Mouse (Mus musculus): ENCODE data around the gene Cd99l2. TPM values are rescaled to one million over a fixed set of nuclear protein-coding genes. Genes with fewer than 3 reads are reported as not detected.

Cd99l2 gene
- polyA plus RNA-seq, 1 experiment, result 56.6 TPM

DNA sequence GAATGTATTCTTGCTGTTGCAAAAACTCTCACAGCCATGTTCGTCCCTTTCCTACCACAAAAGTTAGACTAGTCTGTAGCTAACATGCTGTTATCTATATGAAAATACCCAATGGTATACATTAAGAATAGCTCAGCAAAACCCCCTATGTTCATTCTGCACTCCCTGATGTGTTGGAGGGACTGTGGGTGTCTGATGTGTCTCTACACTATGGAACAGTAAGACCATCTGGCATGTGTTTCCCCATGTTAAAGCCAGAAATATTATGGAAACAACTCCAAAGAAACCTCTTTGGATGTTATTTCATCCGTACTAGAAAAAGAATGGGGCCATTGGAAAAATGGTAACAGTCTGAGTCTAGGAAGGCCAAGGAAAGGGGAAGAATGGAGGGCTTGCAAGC is 57.1 kb downstream of the Cd99l2 start:
- no peak overlapping the region for H3K4me3 ChIP-seq (ENCODE audit: insufficient read depth, low read length)
- TF ChIP-seq CTCF (IDR thresholded peaks at IDR 0.05; ENCODE audit: extremely low read depth, insufficient read depth, low read length) (no peak), POLR2A (IDR thresholded peaks at IDR 0.05; ENCODE audit: extremely low read depth, insufficient read depth, low read length) (no peak)
- peaks cover 3% of the 10 kb centered on the region for H3K4me1 ChIP-seq (ENCODE audit: control insufficient read depth, insufficient read depth, low read length)
- no peak overlapping the region for H3K27ac ChIP-seq (ENCODE audit: insufficient read depth, low read length)

DNA sequence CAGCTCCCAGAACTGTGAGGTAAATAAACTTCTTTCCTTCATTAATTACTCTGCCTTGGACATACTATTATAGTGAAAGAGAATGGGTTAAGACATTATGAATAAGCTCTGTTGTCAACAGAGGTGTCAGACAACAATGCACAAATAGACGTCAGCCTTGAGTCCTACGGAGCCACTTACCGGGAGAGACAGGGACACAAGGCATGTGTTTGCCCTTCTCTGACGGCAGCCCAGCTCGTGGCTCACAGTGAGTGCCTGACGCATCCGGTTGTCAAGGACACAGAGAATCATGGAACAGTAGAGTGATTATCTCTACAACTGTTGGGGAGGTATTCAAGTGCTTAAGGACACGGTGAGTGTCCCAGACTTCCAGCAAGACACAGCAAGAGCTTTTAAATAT is 57.8 kb downstream of the Cd99l2 start:
- Histone ChIP-seq H3K27ac (ENCODE audit: insufficient read depth, low read length) (no peak overlapping the region), H3K4me1 (ENCODE audit: control insufficient read depth, insufficient read depth, low read length) (peaks cover 3% of the 10 kb centered on the region), H3K4me3 (ENCODE audit: insufficient read depth, low read length) (no peak overlapping the region)
- TF ChIP-seq POLR2A (IDR thresholded peaks at IDR 0.05; ENCODE audit: extremely low read depth, insufficient read depth, low read length) (no peak), CTCF (IDR thresholded peaks at IDR 0.05; ENCODE audit: extremely low read depth, insufficient read depth, low read length) (no peak)

GRCm38 (mm10) chrX:71434448-71434847 is 58.2 kb downstream of the Cd99l2 start:
- Histone ChIP-seq H3K4me3 (ENCODE audit: insufficient read depth, low read length) (no peak overlapping the region), H3K27ac (ENCODE audit: insufficient read depth, low read length) (no peak overlapping the region), H3K4me1 (ENCODE audit: control insufficient read depth, insufficient read depth, low read length) (peaks cover 3% of the 10 kb centered on the region)
- TF ChIP-seq CTCF (IDR thresholded peaks at IDR 0.05; ENCODE audit: extremely low read depth, insufficient read depth, low read length) (no peak), POLR2A (IDR thresholded peaks at IDR 0.05; ENCODE audit: extremely low read depth, insufficient read depth, low read length) (no peak)

DNA sequence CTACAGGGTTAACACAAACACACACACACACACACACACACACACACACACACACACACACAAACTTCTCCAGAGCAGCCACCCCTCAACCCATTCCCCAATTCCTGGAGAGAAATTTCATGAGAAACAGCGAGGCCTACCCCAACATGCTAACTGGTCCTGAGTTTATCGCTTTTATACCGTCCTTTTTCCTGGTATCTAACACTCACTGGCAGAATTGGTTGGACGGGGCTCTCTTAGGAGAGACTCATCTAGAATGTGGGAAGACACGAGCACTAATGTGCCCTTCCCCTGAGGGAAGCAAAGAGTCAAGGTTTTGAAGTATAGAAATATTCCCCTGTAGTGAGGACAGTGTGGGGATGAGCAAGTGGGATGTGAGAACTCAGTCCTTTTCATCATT is 61.7 kb downstream of the Cd99l2 start:
- TF ChIP-seq CTCF (IDR thresholded peaks at IDR 0.05; ENCODE audit: extremely low read depth, insufficient read depth, low read length) (no peak), POLR2A (IDR thresholded peaks at IDR 0.05; ENCODE audit: extremely low read depth, insufficient read depth, low read length) (no peak)
- Histone ChIP-seq H3K27ac (ENCODE audit: insufficient read depth, low read length) (no peak overlapping the region), H3K4me1 (ENCODE audit: control insufficient read depth, insufficient read depth, low read length) (peaks cover 3% of the 10 kb centered on the region), H3K4me3 (ENCODE audit: insufficient read depth, low read length) (no peak overlapping the region)

GRCm38 (mm10) chrX:71427491-71427890 is 65.2 kb downstream of the Cd99l2 start:
- Histone ChIP-seq H3K4me3 (ENCODE audit: insufficient read depth, low read length) (no peak overlapping the region), H3K4me1 (ENCODE audit: control insufficient read depth, insufficient read depth, low read length) (no peaks in the 10 kb centered on the region), H3K27ac (ENCODE audit: insufficient read depth, low read length) (no peak overlapping the region)
- TF ChIP-seq POLR2A (IDR thresholded peaks at IDR 0.05; ENCODE audit: extremely low read depth, insufficient read depth, low read length), result no peak
- TF ChIP-seq CTCF (IDR thresholded peaks at IDR 0.05; ENCODE audit: extremely low read depth, insufficient read depth, low read length), result no peak

DNA sequence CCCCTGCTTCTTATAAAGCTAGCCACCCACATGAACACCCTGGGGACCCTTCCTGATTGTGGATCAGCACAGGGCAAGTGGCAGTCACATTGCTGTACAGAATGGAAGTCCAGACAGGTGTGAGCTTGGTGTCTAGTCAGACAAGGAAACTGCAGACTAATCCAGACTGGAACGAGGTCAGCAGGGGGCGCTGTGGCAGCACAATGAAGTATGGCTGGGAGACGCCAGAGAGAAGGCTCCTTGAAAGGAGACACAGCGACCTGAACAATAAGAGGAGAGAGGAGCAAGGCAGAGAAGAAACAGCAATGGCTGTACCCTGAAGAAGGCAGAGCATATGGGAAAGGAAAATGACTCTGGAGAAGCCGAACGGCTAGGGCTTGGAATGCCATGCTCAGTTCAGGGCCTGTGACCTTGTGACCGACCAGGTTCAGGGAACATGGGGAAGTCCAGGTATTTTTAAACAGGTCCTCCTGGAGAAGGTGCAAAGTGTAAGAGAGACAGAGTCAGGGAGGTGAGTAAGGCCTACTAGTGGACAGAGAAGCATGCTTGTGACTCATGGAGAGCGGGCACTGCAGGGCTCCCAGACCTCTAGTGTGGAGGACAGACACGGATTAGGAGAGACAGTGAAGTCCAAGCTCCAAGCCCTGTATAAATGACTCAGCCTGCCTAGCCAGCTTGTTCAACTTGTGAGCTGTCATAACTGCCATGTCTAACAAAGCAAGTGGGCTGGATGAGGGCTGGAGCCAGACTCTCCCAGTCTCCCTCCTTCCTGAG is 66.7 kb downstream of the Cd99l2 start:
- TF ChIP-seq CTCF (IDR thresholded peaks at IDR 0.05; ENCODE audit: extremely low read depth, insufficient read depth, low read length), result peak; percentile 82
- no peak for TF ChIP-seq POLR2A (IDR thresholded peaks at IDR 0.05; ENCODE audit: extremely low read depth, insufficient read depth, low read length)
- Histone ChIP-seq H3K27ac (ENCODE audit: insufficient read depth, low read length) (no peak overlapping the region), H3K4me3 (ENCODE audit: insufficient read depth, low read length) (no peak overlapping the region), H3K4me1 (ENCODE audit: control insufficient read depth, insufficient read depth, low read length) (no peaks in the 10 kb centered on the region)

- Histone ChIP-seq H3K4me1 (ENCODE audit: control insufficient read depth, insufficient read depth, low read length) (no peaks in the 10 kb centered on the region), H3K4me3 (ENCODE audit: insufficient read depth, low read length) (no peak overlapping the region), H3K27ac (ENCODE audit: insufficient read depth, low read length) (no peak overlapping the region)
- TF ChIP-seq CTCF (IDR thresholded peaks at IDR 0.05; ENCODE audit: extremely low read depth, insufficient read depth, low read length) (no peak), POLR2A (IDR thresholded peaks at IDR 0.05; ENCODE audit: extremely low read depth, insufficient read depth, low read length) (no peak)
These were observed 67.8 kb downstream of the Cd99l2 start for GRCm38 (mm10) chrX:71424852-71425251.

GRCm38 (mm10) chrX:71413616-71414015 is 79.0 kb downstream of the Cd99l2 start:
- H3K4me1 ChIP-seq (ENCODE audit: control insufficient read depth, insufficient read depth, low read length), result no peaks in the 10 kb centered on the region

DNA sequence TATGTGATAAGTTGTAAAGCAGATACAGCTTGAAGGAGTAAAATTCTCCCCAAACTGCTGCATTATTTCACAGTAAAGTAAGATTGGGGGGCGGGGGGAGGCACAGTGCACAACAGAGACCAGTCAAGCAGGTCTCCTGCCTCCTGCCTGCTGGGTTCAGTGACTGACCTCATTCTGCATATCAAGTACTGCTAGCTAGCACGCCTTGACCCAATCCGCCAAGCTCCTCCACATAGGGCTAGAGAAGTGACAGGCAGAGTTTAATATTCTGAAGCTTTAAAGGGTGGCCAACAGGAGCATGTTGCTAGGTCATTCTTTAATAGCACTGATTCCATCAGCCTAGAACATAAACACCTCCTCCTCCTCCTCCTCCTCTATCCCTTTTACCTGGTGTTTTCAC is 79.9 kb downstream of the Cd99l2 start:
- Histone ChIP-seq H3K4me3 (ENCODE audit: insufficient read depth, low read length) (no peak overlapping the region), H3K27ac (ENCODE audit: insufficient read depth, low read length) (no peak overlapping the region), H3K4me1 (ENCODE audit: control insufficient read depth, insufficient read depth, low read length) (no peaks in the 10 kb centered on the region)
- no peak for TF ChIP-seq CTCF (IDR thresholded peaks at IDR 0.05; ENCODE audit: extremely low read depth, insufficient read depth, low read length)
- no peak for TF ChIP-seq POLR2A (IDR thresholded peaks at IDR 0.05; ENCODE audit: extremely low read depth, insufficient read depth, low read length)

More at GRCm38 (mm10) chrX:71413616-71414015, 79.0 kb downstream of the Cd99l2 start:
- no peak overlapping the region for H3K4me3 ChIP-seq (ENCODE audit: insufficient read depth, low read length)
- no peak overlapping the region for H3K27ac ChIP-seq (ENCODE audit: insufficient read depth, low read length)
- no peak for TF ChIP-seq POLR2A (IDR thresholded peaks at IDR 0.05; ENCODE audit: extremely low read depth, insufficient read depth, low read length)
- TF ChIP-seq CTCF (IDR thresholded peaks at IDR 0.05; ENCODE audit: extremely low read depth, insufficient read depth, low read length), result no peak

DNA sequence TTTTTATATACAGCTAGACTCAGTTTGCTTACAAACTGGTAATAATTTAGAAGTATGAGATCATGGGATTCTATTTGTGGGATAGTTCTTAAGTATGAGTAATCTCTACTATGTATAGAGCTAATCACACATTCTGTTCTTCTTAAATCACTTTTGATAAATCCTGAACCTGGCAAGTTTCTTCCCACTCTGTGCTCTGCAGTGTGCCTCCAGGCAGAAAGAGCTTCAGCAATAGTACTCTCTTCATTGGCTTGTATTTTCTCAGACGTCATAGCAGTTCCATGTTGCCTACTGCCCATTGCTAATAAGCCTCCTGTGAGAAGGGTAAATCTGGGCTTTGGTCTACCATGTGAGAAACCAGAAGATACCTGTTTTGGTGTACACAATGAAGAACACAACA is 84.3 kb downstream of the Cd99l2 start:
- Histone ChIP-seq H3K4me3 (ENCODE audit: insufficient read depth, low read length) (no peak overlapping the region), H3K27ac (ENCODE audit: insufficient read depth, low read length) (no peak overlapping the region), H3K4me1 (ENCODE audit: control insufficient read depth, insufficient read depth, low read length) (no peaks in the 10 kb centered on the region)
- TF ChIP-seq POLR2A (IDR thresholded peaks at IDR 0.05; ENCODE audit: extremely low read depth, insufficient read depth, low read length) (no peak), CTCF (IDR thresholded peaks at IDR 0.05; ENCODE audit: extremely low read depth, insufficient read depth, low read length) (no peak)

Measured in cortical plate, adult 2 months (tissue).